Mouse (Mus musculus) T-cell, adult 2 months (primary cell): ENCODE data around the gene Ncapg.

Experiments used
- DNase-seq: peaks from one replicate; pipeline ENCODE4 v3.0.0; 2022; ENCODE audit warnings: low spot score

Gene Ncapg

DNA sequence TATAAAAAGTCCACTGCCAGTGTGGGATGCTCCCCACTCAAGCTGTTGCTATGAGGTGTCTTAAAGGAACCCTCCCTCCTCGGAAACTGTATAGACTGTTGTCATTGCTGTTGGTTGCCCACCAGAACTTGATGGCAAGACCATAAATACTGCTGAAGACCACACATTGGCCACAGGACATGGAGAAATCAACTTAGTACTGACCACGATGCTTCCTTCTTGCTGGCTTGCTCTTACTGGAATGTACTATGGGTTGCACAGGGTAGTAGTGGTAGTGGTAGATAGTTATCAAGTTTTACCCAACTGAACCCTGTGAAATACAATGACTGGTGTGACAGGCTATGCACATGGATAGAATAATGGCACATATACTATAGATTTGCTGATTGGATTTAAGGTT is 37.1 kb downstream of the Ncapg start:
- no peak for DNase-seq

DNA sequence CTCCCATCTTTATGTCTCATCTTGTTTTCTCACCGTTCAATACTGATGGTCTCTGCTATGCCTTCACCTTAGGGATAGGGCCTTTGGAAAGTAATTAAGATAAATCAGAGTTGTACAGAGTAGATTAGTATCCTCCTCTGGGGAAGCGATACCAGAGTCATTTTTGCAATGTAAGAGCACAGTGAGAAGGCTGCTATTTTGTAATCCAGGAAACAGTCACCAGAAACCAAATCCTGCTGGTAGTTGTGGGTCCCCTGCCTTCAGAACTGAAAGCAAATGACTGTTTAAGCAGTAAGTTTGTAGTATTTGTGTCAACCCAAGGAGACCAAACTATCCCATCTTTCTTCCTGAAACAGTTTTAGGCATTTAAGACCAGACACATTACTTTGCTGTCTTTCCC is 39.9 kb downstream of the Ncapg start:
- no peak for DNase-seq

DNA sequence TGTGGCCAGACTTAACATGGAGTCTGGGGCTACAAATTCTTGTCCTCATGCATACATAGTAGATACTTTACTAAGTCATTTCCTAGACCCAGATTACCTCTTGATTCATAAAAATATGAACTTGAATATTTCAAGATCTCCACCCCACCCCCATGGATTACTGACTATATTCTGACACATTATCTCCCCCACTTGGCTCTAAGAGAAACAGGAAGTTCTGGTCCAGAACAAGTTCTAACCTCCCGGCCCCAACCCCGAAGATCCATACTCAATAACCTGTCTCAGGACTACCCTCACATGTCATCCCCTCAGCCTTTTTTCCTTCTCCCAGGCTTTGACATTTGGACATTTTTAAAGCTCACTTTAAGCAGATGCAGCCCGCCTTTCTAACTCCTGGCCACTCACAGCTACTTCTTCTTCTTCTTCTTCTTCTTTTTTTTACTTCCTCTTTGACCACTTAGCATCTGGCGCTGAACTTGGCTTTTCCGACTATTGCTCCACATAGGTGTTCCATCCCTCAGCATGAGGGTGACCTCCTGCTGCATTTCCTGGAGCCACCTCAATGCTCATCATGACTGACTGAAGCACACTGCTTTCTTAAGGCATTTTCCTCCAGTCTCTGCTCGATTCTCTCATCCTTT is 49.2 kb downstream of the Ncapg start:
- DNase-seq: no peak

DNA sequence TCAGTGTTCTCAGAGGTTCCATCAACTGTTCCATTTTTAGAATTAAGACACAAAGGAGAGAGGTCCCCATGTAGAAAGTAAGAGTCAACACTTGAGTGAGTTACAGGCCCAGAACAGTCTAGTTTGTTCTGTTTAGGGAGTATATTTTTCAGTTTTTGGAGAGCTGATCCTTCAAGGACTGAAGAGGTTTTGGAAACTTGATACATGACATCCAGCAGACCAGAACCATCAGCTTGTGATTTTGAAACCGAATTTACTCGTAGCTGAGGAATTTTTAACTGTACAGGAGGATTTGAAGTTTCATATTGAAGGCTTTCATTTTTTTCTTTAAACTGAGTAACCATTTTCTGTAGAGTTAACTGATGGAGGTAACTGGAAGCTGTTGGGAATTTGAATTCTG is 64.0 kb downstream of the Ncapg start:
- no peak for DNase-seq

DNA sequence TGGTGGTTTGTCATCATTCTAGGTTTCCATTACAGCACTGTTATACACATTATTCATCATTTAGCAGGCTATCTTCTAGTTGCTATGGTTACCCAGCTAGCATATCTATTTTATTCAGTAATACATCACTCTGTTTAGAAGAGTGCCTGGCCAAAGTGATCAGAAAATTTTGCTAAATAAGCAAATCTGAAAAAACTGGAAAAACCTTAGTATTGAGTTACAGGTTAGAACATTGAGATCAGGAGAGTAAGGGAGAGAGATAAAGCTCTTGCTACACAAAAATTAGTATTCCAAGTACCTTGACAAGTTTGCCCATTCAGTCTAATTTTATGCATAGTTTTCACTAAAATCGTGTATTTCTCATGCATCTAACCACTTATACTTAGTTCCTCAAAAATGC is 68.2 kb downstream of the Ncapg start:
- DNase-seq: no peak
